Mouse (Mus musculus) kidney, adult 2 months (tissue): ENCODE data around the gene Tmem63c.

Source experiments
- CTCF ChIP-seq: fragments of 200-500 bp; conservative IDR thresholded peaks from 2 replicates; pipeline ENCODE4 v1.5.1; 2011; ENCODE audit warnings: low read depth, mild to moderate bottlenecking, control low read depth, low read length, moderate library complexity, mixed read lengths; ENCODE audit not compliant: insufficient read depth, insufficient read length
- POLR2A ChIP-seq: fragments of 200-500 bp; IDR thresholded peaks from one replicate; pipeline ENCODE4 v1.6.1; 2011; ENCODE audit warnings: low read depth, low read length, control low read depth

DNA sequence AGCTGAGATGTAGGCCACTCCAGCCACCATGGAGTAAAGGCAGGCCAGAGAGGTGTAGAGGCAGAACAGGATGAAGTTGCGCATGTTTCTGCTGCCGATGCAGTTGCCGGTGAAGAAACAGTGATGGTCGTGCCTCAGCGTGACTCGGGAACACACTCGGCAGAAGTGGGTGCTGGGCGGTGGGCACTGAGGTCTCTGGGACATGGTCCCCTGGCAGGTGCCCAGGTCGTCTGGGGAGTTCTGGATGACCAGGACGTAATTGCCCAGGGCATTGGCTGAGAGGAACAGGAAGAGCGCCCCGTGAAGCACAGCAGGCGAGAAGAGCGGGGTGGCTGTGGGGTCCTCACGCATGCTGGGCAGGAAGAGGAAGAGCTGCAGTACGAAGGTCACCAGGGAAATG, 32.9 kb upstream of the Tmem63c start:
- TF ChIP-seq POLR2A = no peak
- TF ChIP-seq CTCF = no peak
